Mouse (Mus musculus) heart, embryonic 15.5 days (tissue): ENCODE results near the gene Clasp2. TPM values are rescaled to one million over a fixed set of nuclear protein-coding genes. Genes with fewer than 3 reads are reported as not detected.

Experiments
- polyA plus RNA-seq: library from polyadenylated mRNA; unstranded; fragments of >200 nt; fragmentation: Nextera tagmentation; extraction: Ambion mirVana; gene quantifications from 2 replicates; pipeline ENCODE4 v1.2.1, GENCODE M21; 2015

Clasp2 gene
- polyA plus RNA-seq, 1 experiment from 2014 or later, result 20.8 TPM

Other genes with a start within 250 kb of the Clasp2 start
- gene Pdcd6ip, start 33.2 kb upstream of the Clasp2 start, polyA plus RNA-seq, result 53.5 and 64.6 TPM in 2 replicates
- gene Ubp1, start 189.5 kb downstream of the Clasp2 start, polyA plus RNA-seq, result 18.1 and 22.2 TPM in 2 replicates